Mouse (Mus musculus) left cerebral cortex, adult 18-20 months (tissue): Measurements from ENCODE around the gene Hcar1. TPM values are rescaled to one million over a fixed set of nuclear protein-coding genes. Genes with fewer than 3 reads are reported as not detected.

Experiments used
- DNase-seq, 2 experiments: peaks; one replicate each; pipeline ENCODE4 v3.0.0; 2021 to 2022; ENCODE audit warnings: low spot score in 2 of 2, mixed read lengths in 1 of 2
- long read RNA-seq, 2 experiments: library from polyadenylated mRNA; stranded (forward); transcript quantifications; one replicate each; pipeline ENCODE4 v2.0.0; 2021
- total RNA-seq, 2 experiments: library from RNA; stranded (reverse); gene quantifications; 2 replicates each; pipeline ENCODE4 v1.2.3; 2021

The Hcar1 gene
- 1 to 10 TPM; 1.7 to 2.2 TPM for total RNA-seq
- long read RNA-seq, experiment 1, partial matches to known transcripts = 0 of 1 reads
- long read RNA-seq, experiment 1, other reads (novel, unspliced or antisense) = 0 of 1 reads
- long read RNA-seq, experiment 2, partial matches to known transcripts = 0 of 1 reads
- long read RNA-seq, experiment 2, other reads (novel, unspliced or antisense) = 0 of 1 reads

DNA sequence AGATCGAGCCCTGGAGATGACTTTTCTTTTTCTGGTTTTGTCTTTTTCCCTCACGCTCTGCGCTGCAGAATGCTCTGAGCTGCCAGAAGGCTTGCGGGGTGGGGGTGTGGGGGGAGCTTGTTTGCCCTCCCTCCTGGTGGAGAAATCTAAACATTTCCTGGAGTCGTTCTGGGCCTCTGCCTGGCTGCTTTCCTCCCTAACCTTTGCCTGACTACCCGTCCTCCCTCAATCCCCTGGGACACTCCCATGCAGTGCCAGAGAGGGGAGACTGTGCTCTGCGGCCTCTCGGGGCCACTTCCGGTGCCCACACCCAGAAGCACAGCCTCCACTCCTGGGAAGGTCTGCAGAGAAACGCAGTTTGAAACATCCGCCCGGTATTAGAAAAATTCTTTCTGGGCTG is at the start of gene Hcar1:
Hcar1 (minus strand) TSS at position 93 of the 400 bp plus-strand sequence.
- no peak for DNase-seq

- DNase-seq = no peak
Measured at GRCm38 (mm10) chr5:123927118-123927517, 47.3 kb upstream of the Hcar1 start, which contains the start of gene Gm43518. Gm43518 (plus strand) TSS chr5:123927418.

- DNase-seq = no peak
Measured at GRCm38 (mm10) chr5:123922112-123922511, 42.3 kb upstream of the Hcar1 start.

DNA sequence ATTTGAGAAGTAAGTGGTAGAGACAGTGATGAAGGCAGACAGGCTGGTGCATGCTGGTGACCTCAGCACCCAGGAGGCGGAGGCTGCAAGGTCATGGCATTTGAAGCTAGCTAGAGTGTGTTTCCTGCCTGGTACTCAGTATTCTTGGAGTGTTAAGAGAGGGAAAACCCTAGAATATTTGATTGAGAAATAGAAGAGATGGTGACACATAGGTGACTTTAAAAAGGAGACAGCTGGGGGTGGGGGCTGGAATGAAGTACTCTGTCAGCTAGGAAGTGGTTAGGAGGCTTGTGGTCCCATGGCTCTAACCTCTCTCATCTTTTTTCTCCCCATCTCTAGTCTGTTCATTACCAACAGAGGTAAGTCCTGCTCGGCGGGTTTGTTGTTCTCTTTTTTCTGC is 35.0 kb upstream of the Hcar1 start:
- no peak for DNase-seq

- DNase-seq = no peak
Measured at GRCm38 (mm10) chr5:123907631-123907977, 27.8 kb upstream of the Hcar1 start.

DNA sequence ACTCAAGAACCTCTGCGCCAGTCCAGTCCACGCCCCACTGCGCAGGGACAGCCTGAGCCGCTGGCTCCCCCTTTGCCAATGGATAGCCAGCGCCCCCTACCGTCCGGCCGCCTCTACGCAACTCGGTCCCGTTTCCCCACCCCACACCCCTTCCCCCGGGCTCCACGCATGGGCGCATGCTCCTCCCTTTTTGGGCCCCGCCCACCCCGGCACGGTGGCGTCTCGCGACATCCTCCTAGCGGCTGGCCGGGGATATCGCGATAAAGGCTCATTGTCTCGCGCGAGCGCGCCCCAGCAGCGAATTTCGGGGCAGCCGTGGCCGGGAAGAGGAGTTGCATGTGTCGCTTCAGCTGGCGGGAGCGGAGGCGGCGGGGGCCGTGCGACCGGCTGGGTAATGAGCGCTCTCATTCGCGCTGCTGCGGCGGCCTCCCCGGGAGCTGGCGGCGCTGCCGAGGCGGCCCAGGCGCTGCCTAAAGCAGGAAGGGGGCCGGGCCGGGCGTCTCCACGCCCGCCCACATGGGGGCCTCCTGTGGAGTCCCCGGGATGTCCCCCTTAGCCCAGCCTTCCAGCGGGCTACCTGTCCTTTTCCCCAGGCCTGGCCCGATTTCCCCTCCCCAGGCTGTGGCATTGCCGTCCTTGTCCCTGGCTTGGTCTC is 27.3 kb upstream of the Hcar1 start, which contains the start of gene Denr:
Denr (plus strand) TSS at position 200 of the 655 bp plus-strand sequence.
- peak; percentile 99 to 100 for DNase-seq

- no peak for DNase-seq
Measured at GRCm38 (mm10) chr5:123906146-123906975, 26.5 kb upstream of the Hcar1 start.

- no peak for DNase-seq
Measured at GRCm38 (mm10) chr5:123904059-123904672, 24.3 kb upstream of the Hcar1 start.

- DNase-seq = no peak
Measured at GRCm38 (mm10) chr5:123897352-123897751, 17.5 kb upstream of the Hcar1 start.

- no peak for DNase-seq
Measured at GRCm38 (mm10) chr5:123896395-123896794, 16.6 kb upstream of the Hcar1 start.

- DNase-seq = no peak
Measured at GRCm38 (mm10) chr5:123893520-123893919, 13.7 kb upstream of the Hcar1 start.

GRCm38 (mm10) chr5:123891669-123892068 is 11.8 kb upstream of the Hcar1 start:
- DNase-seq = peak; percentile 16 to 40

DNA sequence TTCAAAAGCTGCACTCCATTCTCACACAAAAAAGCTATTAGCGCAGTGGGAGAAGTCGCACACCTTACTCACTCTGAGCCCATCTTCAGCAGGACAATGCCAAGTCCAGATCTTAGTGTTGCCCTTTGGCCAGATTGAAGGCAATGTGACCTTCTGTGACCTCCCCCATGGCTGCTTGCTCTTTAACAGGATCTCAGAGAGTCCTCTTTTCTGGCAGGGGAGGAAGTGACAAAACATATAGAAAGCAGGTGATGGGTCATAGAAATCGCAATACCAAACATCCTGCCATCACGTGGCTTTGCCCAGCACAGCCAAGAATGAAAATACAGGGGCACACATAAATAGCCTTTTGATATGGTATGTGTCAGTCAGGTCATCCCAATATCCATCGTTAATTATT is 11.2 kb upstream of the Hcar1 start:
- no peak for DNase-seq

DNA sequence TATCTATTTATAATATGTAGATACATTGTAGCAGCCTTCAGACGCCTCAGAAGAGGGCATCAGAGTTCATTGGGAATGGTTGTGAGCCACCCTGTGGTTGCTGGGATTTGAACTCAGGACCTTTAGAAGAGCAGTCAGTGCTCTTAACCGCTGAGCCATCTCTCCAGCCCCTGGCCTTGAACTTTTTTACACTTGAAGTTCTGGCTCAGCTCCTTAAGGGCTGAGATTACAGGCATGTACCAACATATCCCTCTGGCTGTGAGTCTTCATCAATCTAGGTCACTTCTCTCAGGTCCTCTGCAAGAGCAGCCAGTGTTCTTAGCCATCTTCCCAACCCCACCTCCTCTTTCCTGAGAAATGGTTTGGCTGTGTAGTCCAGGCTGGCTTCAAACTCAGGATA is 10.5 kb upstream of the Hcar1 start:
- DNase-seq = no peak

DNA sequence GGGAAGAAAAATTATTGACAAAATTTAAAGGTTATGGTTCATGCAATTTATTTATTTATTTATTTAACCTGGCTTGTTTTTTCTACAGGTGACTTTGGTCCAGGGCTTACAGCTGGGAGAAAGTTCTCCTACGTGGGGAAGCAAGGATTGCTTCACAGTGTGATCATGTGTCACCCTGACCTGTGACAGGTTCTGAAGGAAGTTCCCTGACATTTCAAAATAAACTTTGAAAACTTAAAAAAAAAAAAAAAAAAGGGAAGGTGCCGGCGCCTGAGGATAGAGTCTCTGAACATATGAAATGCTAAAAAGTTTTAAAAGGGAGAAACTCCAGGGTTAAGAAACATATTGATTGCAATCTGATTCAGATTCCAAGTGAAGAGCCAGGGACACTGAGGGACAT is 6.5 kb upstream of the Hcar1 start:
- no peak for DNase-seq

DNA sequence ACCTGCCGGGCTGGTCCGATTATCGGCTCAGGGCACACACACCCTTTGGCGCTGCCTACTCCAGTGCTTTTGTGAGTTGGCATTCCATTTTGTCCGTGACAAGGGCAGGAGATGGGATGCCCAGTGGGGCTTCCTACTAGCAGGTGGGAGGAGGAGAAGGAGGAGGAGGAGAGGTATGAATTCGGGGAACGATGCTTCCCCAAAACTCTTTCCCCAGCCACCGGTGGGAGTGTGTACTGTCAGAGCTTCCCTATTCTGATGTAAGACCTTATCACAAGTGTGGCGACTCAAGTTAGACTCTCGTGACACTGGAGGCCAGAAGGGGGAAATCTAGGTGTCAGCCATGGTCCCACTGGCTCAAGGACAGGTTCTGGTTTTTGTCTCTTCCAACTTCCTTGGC is 4.5 kb upstream of the Hcar1 start:
- no peak for DNase-seq

DNA sequence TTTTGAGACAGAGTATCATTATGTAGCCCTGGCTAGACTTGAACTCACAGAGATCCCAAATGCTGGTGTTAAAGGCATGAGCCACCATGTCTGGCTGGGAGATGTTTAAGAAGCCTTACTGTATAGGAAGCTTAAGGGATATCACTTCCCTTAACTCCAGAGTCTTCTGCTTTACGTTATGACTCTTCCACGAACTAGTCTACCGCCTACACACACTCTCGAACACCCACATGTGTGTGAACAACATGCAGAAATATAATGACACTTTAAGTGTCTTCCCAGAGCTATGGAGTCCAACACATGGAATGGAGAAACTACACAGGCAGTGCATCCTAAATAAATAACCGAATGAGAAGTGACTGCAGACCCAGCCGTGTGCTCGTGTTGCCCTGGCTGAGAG is 4.1 kb upstream of the Hcar1 start:
- no peak for DNase-seq

DNA sequence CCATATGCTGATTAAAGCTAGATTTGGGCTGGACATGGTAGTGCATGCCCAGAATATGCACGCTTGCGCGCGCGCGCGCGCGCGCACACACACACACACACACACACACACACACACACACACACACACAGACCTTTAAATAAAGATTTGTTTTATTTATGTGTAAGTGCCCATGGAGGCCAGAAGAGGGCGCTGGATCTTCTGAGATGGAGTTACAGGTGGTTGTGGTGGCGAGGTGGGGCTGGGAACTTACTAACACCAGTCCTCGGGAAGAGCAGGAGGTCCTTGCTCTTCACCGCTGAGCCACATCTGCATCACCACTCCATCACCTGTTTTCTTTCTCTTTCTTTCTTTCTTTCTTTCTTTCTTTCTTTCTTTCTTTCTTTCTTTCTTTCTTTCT is 958 bp upstream of the Hcar1 start:
- no peak for DNase-seq

GRCm38 (mm10) chr5:123878056-123878455 is 1.8 kb downstream of the Hcar1 start:
- no peak for DNase-seq

GRCm38 (mm10) chr5:123874177-123874576 is 5.6 kb downstream of the Hcar1 start:
- DNase-seq = no peak

DNA sequence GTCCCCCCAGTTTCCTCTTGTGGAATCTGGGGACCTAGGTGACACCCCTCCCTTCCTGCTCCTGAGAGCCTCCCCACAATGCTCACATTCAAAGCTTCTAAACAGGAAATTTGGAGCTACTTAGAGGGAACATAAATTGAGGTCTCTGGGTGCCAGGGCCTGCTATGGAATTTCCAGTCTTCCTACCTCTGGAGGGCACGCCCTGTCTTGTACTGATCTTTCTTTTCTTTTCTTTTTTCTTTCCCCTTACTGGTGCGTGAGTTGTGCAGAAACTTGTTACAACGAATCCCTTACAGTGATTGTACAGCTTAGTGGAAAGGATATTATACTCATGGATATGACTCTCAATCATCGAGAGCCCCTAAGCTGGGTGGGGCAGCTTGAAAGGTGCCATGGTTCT is 10.2 kb downstream of the Hcar1 start:
- DNase-seq = no peak

GRCm38 (mm10) chr5:123866457-123866856 is 13.4 kb downstream of the Hcar1 start:
- no peak for DNase-seq
